Mouse (Mus musculus): ENCODE results near the gene Gm7982.
"Not testable (repeated sequence)": the region's sequence is repeated elsewhere in the genome, so short reads cannot be mapped to it uniquely, and the experiment has no call there.

The Gm7982 gene

GRCm38 (mm10) chr5:95741714-95742113 is at the start of gene Gm7982:
Gm7982 (plus strand) TSS chr5:95742014.
- not testable (repeated sequence) for DNase-seq (ENCODE audit: low read depth, low spot score)

DNA sequence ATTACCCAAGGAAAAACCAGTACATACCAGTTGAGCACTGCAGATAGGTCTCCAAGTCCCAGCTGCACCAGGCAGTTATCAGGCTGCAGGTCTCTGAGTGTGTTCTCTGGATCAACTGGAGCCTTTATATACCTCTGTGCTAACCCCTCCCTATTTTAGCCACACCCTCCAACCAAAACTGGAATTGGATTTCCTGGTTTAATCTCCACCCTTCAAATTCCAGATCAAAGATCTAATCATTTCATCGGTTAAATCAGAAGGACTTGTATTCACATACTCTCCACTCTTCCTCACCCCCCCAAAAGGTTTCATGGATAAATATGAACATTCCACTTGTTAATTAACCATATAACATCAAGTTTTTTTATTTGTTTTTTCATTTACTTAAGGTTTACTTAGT is 5.7 kb upstream of the Gm7982 start, which contains the start of gene Gm7978:
TSS of gene Gm7978 (minus strand) at position 101 of the 400 bp plus-strand sequence.
- DNase-seq (ENCODE audit: low read depth, low spot score), result not testable (repeated sequence)

GRCm38 (mm10) chr5:95775690-95776089 is 33.9 kb downstream of the Gm7982 start, which contains the start of gene E330014E10Rik:
E330014E10Rik (plus strand) TSS chr5:95775990.
- DNase-seq (ENCODE audit: low read depth, low spot score), result not testable (repeated sequence)
